Mouse (Mus musculus): Measurements from ENCODE around the gene Polq. TPM values are rescaled to one million over a fixed set of nuclear protein-coding genes. Genes with fewer than 3 reads are reported as not detected.
A peak's percentile ranks its signal among the peaks of the same experiment; 100 is the strongest.

Gene Polq
- total RNA-seq (2021) = 1 to 10 TPM; 1.7 to 1.9 TPM
- long read RNA-seq, experiment 1 = 0 reads
- long read RNA-seq, experiment 2, partial matches to known transcripts = 0 of 1 reads
- long read RNA-seq, experiment 2, other reads (novel, unspliced or antisense) = 1 of 1 reads

DNA sequence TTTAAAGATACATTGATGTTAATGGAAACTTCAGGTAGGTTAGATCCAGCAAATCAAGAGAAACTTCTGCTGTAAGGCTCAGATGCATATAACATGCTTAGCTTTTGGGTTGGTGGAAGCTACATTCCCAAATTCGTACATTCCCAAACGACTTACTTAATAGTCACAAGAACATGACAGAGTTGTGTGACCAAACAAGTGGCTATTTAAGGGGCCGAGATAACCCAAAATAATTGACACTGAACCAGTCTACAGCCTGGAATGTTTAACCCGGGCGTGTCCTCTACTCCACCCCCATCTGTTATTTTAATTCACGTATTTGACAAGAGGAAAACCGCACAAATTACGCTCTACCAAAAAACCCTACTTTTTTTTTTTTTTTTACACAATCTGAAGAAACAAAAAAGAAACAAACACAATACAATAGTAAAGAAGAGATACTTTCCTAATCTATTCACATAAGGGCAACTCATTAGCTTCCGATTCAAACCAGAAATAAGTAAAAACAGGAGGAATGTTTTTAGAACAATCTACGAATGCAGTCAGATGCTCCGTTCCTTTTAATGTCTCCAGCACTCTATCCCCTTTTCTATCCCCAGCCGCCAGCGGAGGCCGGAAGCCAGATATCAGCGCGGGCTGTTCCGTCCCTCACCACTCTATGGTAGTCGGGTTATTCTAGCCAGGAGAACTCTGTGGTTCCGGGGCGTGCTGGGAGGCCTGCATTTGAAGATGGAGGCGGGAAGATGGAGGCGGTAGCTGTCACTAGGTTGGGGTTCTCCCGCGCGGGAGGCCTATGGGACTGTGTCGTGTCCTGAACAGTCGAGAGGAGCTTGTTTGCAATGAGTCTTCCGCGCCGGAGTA lies at the start of gene Polq:
Gene Polq, plus strand, starts transcription at position 726 of the 861 bp plus-strand sequence.
- DNase-seq (ENCODE audit: low spot score in 2 of 2) = peak; percentile 92
- intact Hi-C loops (cut with DNase I) = loop anchor here (5.0 to 10.0 kb wide), 3 partner anchors 94 to 936 kb away; partner anchors contain the start of genes Ccdc58, Eaf2, Fam162a and Golgb1

DNA sequence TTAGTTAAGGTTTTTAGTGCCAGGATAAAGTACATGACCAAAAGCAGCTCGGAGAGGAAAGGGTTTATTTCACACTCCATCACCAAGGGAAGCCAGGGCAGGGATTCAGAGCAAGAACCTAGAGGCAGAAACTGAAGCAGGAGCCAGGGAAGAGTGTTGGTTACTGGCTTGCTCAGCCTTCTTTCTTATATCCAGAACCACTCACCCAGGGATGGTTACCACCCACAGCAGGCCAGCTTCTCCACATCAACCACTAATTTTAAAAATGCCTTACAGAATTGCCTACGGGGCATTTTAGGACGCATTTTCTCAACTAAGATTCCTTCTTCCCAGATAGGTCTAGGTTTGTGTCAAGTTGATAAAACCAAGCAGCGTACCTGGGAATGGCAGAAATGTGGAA lies 48.2 kb upstream of the Polq start:
- DNase-seq (ENCODE audit: low spot score in 2 of 2) = no peak
- intact Hi-C loops (cut with DNase I) = no loop called here

DNA sequence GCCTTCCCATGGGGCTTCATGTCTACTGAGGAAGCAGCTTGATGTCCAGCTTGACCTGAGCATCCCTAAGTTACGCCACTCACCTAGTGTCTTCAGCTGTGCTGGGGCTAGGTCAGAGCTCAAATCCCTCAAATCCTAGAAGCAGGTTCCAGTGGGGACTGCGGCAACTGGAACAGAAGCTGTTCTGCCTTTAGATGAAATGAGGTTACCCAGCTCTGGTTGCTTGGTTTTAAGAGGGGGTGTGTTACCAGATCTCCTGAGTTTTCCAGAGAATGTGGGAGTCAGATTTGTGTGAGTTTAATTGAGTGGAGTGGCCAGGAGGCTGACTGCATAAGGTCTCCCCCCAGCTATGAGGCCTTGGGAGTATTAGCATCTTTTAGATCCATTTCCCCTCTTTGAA lies 32.5 kb upstream of the Polq start:
- DNase-seq (ENCODE audit: low spot score in 2 of 2) = no peak

DNA sequence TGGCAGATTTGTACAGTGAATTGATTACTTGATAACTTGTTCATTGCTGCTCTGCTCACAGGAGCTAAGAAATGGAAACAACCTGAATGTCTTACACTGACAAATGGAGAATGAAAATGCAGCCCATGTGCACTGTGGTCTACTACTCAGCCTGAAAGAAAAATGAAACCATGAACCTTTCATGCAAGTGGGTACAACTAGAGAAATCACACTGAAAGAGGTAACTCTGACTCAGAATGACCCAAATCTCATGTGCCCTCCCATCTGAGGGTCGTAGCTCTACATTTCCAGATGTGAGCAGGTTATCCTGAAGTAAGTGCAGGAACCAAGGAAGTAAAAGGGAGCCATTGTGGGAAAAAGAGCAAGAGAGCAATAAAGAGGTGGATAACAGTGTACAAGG lies 27.8 kb upstream of the Polq start:
- DNase-seq (ENCODE audit: low spot score in 2 of 2) = no peak
- intact Hi-C loops (cut with DNase I) = no loop called here

More for the DNA sequence above, 32.5 kb upstream of the Polq start:
- intact Hi-C loops (cut with DNase I) = no loop called here

DNA sequence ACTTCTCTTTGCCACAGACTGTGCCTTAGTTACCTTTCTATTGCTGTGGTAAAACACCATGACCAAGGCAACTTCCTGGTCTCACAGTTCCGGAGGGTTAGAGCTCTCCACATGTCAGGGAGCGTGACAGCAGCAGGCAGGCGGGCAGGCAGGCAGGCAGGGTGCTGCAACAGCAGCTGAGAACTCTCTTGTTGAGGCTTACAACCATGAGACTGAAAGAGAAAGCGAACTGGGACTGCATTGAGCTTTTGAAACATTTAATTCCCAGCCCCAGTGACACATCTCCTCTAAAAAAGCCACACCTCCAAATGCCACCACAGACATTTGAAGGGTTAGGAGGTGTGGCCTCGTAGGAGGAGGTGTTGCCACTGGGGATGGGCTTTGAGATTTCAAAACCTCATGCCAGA lies 25.9 kb upstream of the Polq start:
- DNase-seq (ENCODE audit: low spot score in 2 of 2) = no peak
- intact Hi-C loops (cut with DNase I) = no loop called here

DNA sequence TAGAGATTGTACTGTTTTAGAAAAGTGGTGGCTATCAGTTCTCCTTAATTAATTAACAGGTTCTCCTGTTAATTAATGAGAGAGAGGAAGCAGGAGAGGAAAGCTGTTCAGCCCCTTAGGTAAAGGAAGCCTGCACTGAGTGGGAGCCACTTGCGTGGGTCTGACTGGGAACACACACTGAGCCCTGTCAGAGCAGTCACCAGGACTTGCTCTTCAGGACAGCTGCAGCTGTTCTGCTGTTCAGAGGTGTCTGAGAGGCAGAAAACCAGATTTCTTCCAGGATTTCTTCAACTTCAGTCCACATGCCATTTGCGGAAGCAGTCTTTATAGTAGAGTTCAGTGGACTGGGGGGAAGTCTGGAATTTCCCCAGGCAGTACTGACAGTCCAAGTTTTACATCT lies 24.2 kb upstream of the Polq start:
- intact Hi-C loops (cut with DNase I) = no loop called here
- no peak for DNase-seq (ENCODE audit: low spot score in 2 of 2)

DNA sequence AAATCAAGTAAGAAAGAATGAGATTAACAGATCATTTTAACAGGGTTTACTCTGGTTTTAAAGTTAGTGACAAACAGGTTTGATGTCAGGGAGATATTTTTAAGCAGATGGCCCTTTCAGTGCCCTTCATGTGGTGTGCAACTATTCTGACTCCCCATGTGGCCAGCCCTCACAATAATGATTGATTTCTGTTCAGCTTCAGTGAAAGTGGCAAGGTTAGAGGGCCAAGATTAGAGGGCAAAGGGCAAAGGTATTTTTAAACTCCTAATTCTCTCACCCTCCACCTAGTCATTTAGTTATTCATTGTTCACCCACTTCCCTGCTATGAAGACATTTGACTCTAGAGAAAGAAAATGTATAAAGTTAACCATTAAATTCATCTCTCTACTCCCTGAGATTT lies 23.5 kb upstream of the Polq start:
- DNase-seq (ENCODE audit: low spot score in 2 of 2) = no peak
- intact Hi-C loops (cut with DNase I) = no loop called here

DNA sequence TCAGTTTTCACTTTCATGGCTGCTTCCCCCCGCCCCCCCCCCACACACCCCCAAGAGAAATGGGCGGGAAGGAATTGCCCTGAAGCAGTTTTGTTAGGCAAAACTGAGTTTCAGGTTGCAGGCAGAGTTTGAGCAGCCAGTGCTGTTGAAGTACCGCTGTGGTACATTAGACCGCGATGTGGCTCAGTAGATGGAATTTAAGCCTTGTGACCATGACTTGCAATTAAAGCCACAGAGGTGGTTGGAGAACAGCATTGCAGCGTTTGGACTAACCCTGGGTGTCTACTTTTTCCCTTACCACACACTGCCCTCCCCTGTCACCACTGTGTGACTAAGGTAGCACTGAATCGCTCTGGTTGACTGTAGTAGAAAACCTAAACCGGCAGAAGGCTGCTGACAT lies 22.1 kb upstream of the Polq start:
- no peak for DNase-seq (ENCODE audit: low spot score in 2 of 2)
- intact Hi-C loops (cut with DNase I) = no loop called here

DNA sequence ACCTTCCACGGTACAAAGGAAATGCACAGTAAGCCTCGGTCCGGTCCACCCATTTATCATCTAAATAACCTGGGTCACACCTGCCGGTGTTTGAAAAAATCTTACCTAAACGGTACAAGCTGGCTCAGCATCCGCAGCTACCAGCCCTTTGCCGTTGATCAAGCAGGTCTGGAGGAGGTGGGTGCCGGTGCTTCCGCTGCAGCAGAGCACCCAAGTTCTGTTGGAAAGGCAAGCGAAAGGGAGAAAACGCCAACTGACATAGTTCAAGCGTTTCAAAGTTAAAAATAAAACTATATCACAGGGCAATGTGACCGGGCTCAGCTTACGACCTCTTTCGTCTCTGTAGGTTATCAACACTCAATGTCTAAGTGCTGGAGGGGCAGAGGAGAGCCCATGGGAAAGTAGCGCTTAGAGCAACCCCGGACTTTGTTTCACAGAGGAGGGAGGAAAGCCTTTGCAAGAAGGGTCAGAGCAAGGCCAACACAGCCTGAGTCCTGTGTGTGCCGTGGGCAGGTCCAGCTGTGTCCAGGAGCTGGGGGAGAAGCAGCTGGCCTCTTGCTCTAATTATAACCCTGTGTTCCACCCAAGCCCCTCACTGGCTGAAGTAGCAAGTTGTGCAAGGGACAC lies 21.5 kb upstream of the Polq start, which contains the start of gene Fbxo40:
Gene Fbxo40, minus strand, starts transcription at position 469 of the 627 bp plus-strand sequence.
- intact Hi-C loops (cut with DNase I) = no loop called here

DNA sequence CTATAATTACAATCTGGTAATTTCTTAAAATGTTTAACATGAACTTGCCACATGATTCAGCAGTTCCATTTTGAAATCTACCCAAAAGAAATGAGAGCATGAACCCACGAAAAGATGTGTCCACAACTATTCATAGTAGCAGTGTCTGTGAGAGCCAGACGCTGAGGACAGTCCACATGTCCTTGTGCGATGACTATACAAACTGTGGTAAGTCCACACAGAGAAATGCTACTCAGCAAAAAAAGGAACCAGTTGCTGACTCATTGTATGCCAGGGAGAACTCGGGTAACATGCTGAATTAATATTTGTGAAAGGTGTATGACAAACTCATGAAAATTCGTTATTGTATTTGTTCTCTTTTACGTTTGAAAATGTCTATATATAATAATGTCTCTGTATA lies 13.9 kb upstream of the Polq start:
- intact Hi-C loops (cut with DNase I) = no loop called here
- no peak for DNase-seq (ENCODE audit: low spot score in 2 of 2)

More for the DNA sequence above, 21.5 kb upstream of the Polq start, which contains the start of gene Fbxo40:
- DNase-seq (ENCODE audit: low spot score in 2 of 2) = no peak

DNA sequence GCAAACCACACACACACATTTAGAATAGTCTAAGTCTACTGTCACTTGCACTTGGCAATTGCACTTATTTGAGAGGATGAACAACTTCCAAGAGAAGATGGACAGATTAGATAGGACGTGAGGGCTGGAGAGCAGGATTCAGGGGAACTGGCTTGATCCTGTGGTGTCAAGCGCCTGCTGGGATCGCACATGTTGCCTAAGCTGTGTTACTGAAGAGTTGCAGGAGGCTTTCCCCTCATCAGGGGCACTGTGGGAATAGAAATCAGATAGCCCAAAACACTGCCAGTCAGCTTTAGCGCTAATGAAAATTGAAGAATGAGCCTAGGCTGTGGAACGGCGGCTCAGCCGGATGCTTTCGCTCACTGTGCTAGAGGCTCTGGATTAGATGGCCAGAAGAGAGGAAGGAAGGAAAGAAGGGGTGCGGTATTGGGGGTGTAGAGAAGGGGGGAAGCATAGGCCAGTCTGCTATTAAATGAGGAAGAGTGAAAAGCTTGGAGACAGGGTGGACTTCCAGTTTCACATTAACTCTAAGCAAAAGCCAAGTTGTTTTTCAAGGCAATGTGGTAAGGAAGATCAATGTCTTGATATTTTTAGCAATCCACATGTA lies 12.1 kb upstream of the Polq start:
- intact Hi-C loops (cut with DNase I) = no loop called here

DNA sequence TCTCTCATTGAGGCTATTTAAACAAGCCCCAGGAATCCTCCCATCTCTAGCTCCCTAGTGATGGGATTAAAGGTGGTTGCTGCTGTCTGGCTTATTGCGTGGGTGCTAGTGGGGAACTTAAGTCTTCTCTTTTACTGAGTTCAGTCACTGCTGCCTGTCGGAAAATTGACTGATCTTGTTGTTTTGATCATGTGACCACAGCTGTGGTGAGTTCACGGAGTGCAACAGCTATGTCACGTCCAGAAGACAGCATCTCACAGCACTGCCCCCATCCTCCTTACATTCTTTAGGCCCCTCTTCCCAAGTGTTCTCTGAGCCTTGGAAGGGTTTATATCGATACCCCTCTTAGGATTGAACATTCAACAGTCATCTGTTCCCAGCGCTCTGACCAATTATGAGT lies 2.3 kb upstream of the Polq start:
- DNase-seq (ENCODE audit: low spot score in 2 of 2) = no peak
- intact Hi-C loops (cut with DNase I) = loop anchor here (5.0 kb wide), 1 partner anchor 62 kb away; no protein-coding TSS in a partner anchor

More for the DNA sequence above, 12.1 kb upstream of the Polq start:
- DNase-seq (ENCODE audit: low spot score in 2 of 2) = no peak

DNA sequence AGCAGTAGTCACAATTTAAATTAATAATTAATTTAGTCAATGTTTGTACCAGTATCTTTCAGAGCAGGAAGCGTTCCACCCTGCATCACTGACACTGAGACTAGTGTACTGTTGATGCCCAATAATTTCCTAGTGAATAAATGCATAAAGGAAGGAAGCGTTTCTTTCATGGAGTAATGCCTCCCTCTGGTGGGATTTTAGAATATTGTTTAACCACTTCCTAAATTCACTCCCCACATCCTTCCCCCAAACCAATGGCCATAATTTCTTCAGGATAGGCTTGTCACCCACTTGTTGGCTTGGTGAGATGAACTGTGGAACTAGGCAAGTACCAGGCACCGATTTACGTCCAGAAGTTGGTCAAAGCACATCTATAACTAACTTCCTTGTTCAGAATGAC lies 1.2 kb upstream of the Polq start:
- intact Hi-C loops (cut with DNase I) = loop anchor here (5.0 to 10.0 kb wide), 3 partner anchors 93 to 936 kb away; partner anchors contain the start of genes Ccdc58, Eaf2, Fam162a and Golgb1
- DNase-seq (ENCODE audit: low spot score in 2 of 2) = peak; percentile 45 to 59

DNA sequence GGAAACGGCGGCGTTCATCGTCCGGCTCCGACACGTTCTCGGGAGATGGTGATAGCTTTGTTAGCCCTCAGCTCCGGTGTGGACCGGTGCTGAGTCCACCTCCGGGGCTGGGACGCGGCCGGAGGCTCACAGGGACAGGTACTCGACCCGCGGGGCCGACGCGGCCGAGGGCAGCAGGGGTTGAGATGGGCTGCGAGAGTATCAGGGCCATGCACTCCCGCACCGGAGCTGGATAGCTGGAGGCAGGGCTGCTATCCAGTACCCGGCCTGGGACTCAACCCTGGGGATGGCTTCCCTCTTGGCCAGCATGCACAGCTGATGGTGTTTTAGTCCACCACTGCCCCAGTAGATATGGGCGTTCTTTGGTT lies 320 bp downstream of the Polq start:
- DNase-seq (ENCODE audit: low spot score in 2 of 2) = no peak
- intact Hi-C loops (cut with DNase I) = loop anchor here (5.0 to 10.0 kb wide), 3 partner anchors 95 to 937 kb away; partner anchors contain the start of genes Ccdc58, Eaf2, Fam162a and Golgb1

DNA sequence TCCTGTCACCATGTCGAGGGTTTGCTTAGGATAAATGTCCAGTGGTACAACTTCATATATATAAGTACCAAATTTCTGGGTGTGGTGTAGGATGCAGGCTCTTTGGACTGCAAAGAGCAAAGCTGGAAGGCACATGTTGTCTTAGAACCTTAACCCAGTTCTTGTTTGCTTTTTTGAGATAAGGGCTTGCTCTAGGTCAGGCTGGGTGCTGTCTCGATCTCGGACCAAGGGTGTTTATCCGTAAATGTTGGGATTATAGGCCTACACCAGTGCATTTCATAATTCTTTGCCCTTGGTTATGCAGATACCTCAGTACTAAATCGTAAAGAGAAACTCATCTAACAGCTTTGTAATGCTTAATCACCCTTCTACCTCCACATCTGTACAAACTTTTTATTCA lies 750 bp downstream of the Polq start:
- intact Hi-C loops (cut with DNase I) = loop anchor here (5.0 to 10.0 kb wide), 3 partner anchors 95 to 938 kb away; partner anchors contain the start of genes Ccdc58, Eaf2, Fam162a and Golgb1

DNA sequence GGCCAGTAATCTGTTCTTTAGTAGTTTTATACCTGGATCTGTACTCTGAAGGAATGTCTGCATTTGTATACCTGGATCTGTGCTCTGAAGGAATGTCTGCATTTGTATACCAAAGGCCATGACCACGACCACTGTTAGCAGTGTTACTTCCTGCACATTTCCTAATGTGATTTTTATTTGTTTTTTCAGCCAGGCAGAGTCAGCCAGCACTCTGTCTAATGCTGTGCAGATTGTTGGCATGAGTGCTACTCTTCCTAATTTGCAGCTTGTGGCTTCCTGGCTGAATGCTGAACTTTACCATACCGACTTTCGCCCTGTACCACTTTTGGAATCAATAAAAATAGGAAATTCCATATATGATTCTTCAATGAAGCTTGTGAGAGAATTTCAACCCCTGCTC lies 16.0 kb downstream of the Polq start:
- intact Hi-C loops (cut with DNase I) = no loop called here
- DNase-seq (ENCODE audit: low spot score in 2 of 2) = no peak

More for the DNA sequence above, 750 bp downstream of the Polq start:
- DNase-seq (ENCODE audit: low spot score in 2 of 2) = no peak

DNA sequence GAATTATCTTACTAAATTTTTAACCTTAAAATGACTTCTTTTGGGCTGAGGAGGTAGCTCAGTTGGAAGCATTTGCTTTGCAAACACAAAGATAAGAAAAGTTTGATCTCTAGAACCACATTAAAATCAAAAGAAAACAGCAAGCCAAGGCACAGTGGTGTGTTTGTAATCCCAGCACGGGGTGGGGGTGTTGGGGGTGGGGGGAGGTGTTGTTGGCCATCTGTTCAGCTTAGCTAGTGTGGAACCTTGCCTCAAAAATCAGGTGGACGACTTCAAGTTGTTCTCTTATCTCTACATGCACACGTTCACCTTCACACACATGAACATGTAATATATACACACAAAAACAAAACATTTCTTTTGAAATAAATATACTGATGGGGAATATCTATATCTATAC lies 20.4 kb downstream of the Polq start:
- intact Hi-C loops (cut with DNase I) = no loop called here
- no peak for DNase-seq (ENCODE audit: low spot score in 2 of 2)

DNA sequence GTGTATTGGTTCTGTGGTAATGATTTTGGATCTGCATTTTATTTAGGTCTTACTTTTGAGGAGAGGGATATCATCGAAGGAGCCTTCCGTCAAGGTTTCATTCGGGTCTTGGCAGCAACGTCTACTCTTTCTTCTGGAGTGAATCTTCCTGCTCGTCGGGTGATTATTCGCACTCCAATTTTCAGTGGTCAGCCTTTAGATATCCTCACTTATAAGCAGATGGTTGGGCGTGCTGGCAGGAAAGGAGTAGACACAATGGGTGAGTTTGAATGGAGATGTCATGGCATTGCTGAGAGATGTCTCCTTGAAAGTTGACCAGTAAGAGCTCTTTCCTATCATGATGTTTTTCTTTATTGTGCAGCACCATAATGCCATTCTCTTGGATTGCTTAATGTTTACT lies 23.2 kb downstream of the Polq start:
- intact Hi-C loops (cut with DNase I) = no loop called here
- no peak for DNase-seq (ENCODE audit: low spot score in 2 of 2)

DNA sequence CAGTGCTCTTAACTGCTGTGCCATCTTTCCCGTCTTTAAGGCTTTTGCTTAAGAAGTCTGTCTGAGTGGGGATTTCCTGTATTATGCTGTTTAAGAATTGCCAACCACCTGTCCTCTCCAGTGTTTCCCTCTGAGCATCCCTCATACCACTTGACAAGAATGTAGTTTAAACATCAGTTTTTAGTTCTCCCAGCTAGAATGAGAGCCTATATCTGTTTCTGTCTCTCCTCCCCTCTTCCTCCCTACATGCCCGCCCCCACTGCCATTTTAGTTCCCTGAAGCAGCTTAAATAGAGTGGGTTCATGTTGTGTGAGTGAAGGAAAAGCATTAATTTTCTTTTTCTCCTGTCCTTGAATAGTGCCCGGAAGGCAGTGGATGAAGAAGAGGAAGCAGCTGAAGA lies 48.0 kb downstream of the Polq start:
- intact Hi-C loops (cut with DNase I) = no loop called here
- peak in 1 of 2 experiments; percentile 12 for DNase-seq (ENCODE audit: low spot score in 2 of 2)

DNA sequence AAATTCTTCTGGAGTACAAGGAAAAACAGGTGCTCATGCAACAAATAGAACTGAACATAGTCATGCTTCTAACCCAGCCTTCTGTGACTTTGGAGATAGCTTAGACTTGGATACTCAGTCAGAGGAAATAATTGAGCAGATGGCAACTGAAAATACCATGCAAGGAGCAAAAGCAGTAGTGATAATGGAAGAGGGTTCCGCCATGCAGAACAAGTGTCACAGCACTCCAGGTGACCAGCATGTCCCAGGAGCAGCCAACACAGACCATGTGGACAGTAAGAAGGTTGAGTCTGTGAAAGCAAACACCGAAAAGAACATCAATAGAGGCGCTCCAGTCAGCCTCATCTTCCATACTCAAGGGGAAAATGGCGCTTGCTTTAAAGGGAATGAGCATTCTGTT lies 49.7 kb downstream of the Polq start:
- DNase-seq (ENCODE audit: low spot score in 2 of 2) = no peak
- intact Hi-C loops (cut with DNase I) = no loop called here
